Mouse (Mus musculus): ENCODE data around the gene Nt5dc2.

- TF ChIP-seq POLR2A (IDR thresholded peaks at IDR 0.05; ENCODE audit: borderline replicate concordance, control insufficient read depth, low read depth, low read length), result no peak
- TF ChIP-seq CTCF (IDR thresholded peaks at IDR 0.05; ENCODE audit: control insufficient read depth, insufficient read depth, low read length), result no peak
Measured at GRCm38 (mm10) chr14:31081147-31081546, 49.7 kb upstream of the Nt5dc2 start.
